Mouse (Mus musculus): ENCODE measurements around the gene Mbd3. TPM values are rescaled to one million over a fixed set of nuclear protein-coding genes. Genes with fewer than 3 reads are reported as not detected.
A peak's percentile ranks its signal among the peaks of the same experiment; 100 is the strongest.

Gene Mbd3
- total RNA-seq, 2 experiments from 2014 or later, result 122 to 134 TPM

DNA sequence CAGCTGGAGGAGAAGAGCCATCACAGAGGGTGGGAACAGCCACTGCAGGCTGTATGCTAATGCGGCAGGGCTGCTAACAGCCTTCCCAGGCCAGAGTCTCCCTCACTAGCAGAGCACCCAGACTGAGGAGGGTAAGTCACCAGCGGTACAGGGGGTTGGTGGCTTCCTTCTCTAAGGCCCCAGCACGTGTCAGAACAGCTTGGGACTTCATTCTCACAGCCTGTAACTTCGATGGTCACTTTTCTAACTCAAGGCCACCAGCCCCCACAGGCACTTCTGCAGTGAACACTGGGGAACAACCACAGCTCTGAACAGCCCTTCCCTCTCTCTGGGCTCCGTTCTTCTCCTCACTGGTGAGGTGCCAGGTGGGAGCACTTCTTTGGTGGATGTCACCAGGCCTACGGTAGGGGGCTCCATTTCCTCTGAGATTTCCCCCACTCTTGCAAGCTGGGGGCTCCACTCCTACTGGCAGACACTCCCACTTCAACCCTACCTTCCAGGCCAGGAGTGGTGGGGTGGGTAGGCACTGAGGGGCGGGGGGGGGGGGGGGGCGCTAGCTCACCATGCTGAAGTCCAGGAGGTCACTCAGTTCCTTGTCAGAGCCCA, 31.1 kb upstream of the Mbd3 start:
- intact Hi-C loops (cut with DNase I), result no loop called here
- no peak for DNase-seq (ENCODE audit: low spot score in 2 of 2)

DNA sequence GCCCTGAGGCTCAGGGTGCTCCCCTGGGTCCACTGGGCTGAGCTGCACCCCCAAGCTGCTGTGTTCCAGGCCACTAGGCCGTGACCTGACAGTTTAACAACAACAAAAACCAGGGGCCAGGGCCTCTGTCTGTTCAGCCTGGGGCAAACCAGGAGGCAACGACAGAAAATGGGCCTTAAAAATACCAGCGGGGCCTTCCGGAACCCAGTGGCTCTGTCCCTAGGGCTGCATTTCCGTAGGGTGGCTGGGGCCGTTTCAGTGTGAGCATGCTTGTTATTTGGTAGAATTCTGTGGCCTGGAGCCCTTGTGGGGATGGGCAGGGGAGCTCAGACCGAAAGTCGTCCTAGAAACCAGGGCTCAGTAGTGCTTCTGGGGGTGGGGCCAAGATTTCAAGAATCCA, 30.4 kb upstream of the Mbd3 start:
- intact Hi-C loops (cut with DNase I), result no loop called here
- no peak for DNase-seq (ENCODE audit: low spot score in 2 of 2)

DNA sequence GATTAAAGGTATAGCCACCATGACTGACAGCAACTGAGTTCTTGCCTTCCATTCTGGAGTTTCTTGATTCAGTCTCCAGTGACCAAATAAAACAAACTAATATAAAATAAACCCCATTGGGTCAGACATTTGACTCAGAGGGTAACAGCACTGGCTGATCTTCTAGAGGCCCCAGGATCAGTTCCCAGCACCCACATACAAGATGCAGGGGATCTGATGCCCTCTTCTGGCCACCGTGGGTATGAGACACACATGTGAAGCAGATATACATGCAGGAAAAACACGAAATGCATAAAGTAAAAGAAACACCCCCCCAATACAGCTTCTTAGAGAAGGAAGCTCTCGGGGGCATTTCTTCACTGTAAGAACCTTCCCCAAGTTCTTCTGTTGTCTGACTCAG, 25.7 kb upstream of the Mbd3 start:
- intact Hi-C loops (cut with DNase I), result no loop called here
- DNase-seq (ENCODE audit: low spot score in 2 of 2), result no peak

DNA sequence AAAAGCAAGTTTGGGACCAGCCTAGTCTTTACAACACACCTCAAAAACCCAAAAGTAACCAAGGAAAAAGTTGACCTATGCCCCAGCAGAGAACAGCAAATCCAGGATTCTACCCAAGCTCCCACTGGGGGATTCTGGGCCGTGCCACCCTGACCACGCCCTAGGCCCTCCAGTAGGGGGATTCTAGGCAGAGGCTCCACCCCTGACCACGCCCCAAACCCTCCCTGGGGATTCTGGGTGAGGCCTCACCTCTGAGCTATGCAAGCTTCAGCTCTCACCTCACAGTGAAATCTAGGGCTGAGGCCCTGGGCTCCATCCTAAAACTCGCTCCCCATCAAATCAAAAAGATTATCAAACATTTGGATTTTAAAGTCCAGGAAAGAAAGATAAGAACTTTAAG, 24.2 kb upstream of the Mbd3 start:
- DNase-seq (ENCODE audit: low spot score in 2 of 2), result no peak
- intact Hi-C loops (cut with DNase I), result no loop called here

DNA sequence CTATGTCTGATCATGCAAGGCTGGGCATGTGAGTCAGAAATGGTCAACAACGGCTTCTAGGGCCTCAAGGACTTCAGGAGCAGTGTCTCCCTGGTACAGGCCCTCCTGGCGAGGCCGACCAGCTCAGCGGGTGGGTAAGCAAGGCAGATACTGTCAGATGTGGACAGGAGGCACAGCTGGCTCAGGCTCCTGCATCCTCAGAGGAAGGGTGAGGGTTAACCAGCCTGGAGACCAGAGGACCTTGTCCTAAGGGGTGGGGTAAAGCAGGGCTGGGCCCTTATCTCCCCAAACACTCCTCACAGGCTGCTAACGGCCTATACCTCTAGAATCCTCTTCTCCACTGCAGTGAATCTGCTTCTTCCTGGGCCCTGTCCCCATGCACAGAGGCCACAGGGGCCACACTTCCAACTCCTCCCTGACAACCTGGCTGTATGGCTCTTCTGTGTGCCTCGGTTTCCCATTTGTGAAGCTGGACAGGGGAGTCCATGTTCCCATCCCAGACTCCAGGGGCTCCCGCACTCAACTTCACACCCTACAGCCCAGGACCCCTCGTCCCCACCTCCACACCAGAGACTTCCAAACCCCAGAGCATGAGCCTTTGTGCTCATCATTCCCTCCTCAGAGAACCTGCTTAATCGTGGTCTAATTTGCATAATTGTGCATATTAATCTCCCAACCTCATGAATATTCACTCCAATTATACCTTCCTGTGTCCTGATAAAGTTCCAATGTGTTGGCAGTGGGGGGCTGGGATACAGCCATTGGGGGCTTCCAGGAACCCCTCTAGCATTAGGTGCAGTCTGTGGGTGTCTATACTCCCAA, 22.5 kb upstream of the Mbd3 start:
- intact Hi-C loops (cut with DNase I), result no loop called here

DNA sequence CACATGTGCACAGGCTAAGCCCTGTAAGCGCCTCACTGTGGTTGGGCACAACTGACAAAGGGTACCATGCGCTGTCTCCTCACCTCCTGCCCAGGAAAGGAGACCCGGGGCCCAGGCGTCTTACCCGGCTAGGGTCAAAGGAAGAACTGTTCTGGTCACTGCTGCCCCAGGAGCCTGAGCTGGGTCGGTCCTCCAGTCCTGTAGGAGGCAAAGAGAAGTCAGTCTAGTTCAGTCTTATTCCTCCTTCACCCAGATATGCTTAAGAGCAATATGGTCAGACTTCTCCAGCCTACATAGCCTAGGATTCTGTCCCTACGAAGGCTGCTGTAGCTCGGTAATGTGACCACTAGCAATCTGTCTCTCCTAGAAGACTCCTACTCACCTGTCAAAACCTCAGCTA, 21.9 kb upstream of the Mbd3 start:
- intact Hi-C loops (cut with DNase I), result no loop called here
- DNase-seq (ENCODE audit: low spot score in 2 of 2), result no peak

More for the DNA sequence above, 22.5 kb upstream of the Mbd3 start:
- DNase-seq (ENCODE audit: low spot score in 2 of 2), result no peak

DNA sequence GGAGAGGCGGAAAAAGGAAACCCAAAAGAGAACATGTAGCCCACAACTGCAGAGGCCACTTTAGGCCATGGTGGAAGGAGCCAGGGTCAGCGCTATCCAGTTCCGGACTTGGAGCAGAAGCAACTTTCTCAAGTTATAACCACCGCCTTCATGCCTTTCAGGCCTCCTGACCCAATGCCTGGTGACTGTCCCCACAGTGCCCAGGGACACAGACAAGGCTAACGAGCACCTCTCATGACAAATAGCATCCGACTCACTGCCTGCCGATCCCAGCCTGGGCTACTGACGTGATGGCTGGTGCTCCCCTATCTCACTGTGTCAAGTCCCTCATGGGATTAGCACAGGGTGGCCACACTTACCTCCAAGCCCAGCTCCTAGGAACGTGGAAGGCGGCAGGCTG, 21.4 kb upstream of the Mbd3 start:
- intact Hi-C loops (cut with DNase I), result no loop called here
- DNase-seq (ENCODE audit: low spot score in 2 of 2), result no peak

DNA sequence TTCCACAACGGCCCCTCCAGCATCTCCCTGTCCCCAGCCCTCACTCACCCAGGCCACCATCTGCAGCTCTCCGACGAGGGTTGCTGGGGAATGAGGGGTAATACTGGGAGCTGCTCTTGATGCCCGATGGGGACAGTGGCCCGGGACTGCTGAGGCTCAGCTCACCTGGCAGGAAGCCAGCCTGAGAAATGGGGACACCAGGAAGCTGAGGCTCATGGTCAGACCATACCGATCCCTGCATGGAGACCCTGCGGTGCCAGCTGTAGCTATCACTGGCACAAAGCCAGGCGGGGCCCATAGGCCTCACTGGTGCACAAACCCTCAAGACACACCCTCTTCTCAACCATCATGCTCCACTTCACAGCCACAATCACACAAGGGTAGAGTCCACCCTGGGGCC, 20.1 kb upstream of the Mbd3 start:
- no peak for DNase-seq (ENCODE audit: low spot score in 2 of 2)
- intact Hi-C loops (cut with DNase I), result no loop called here

DNA sequence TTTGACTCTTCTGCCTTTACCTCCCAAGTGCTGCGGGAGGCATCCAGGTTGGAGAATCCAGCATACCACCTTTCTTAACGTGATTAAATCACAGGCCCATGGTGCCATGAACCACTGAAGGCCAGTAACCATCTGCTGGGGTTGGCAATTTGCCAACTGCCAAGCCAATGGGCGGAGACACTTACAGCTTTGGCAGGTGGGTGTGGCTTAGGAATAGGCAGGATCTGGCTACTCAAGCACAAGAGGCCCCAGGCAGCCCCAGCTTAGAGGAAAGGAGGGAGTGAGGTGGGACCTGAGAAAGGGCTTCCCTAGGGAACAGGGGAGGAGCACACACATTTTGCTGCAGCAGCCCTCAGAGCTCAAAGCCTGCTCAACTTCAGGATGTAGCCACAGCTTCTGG, 19.0 kb upstream of the Mbd3 start:
- DNase-seq (ENCODE audit: low spot score in 2 of 2), result no peak
- intact Hi-C loops (cut with DNase I), result no loop called here

DNA sequence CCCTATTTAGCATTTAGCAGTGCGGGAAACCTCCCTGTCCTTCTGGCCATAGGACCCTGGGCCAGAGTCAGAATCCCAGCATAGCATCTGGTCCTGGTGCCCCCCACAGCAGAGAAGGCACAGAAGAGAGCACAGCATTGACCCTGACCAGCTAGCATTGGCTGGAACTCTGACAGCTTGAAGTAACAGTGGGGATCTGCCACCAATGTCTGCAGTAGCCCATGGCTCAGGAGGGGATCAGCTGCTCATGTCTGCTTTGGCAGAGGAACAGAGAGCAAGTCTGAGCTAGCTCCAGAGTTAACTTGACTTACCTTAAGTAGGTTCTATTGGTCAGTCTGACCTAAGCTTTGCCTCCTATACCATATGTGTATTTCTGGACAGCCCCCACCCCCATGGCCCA, 18.5 kb upstream of the Mbd3 start:
- intact Hi-C loops (cut with DNase I), result no loop called here
- DNase-seq (ENCODE audit: low spot score in 2 of 2), result no peak

DNA sequence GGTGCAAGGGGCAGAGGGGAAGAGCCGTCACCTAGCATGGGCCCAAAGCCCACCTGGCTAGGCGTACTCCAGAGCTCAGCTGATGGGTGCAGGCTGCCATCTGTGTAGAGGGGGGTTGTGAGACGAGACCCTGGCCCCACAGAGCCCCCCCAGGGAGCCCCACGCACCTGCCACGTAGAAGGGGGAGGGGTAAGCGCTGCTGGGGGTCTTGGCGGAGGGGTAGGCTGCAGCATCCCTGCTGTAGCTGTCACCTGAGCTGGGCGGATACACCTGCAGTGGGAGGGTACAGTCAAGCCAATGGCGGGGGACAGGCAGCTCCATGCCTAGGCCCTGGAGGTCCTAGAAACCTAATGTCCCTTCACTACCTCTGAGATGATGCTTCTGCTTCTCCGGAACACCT, 18.0 kb upstream of the Mbd3 start:
- intact Hi-C loops (cut with DNase I), result no loop called here
- DNase-seq (ENCODE audit: low spot score in 2 of 2), result no peak

DNA sequence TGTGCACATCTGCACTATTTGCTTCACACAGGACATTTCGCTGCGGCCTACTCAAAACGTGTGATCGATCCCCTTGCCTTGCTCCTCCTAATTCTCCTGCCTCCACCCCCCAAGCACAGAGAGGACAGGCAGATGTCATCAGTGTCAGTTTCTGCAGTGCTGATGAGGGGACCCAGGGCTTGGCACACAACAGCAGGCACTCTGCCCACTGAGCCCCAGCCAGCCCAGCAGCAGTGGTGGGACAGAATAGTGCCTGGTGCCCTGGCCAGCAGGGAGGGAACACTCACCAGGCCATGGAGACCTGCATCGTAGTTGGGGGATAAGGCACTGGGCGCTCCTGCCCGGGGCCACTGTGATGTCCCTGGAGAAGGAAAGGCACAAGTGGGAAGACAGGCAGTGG, 16.2 kb upstream of the Mbd3 start:
- intact Hi-C loops (cut with DNase I), result no loop called here
- DNase-seq (ENCODE audit: low spot score in 2 of 2), result no peak

DNA sequence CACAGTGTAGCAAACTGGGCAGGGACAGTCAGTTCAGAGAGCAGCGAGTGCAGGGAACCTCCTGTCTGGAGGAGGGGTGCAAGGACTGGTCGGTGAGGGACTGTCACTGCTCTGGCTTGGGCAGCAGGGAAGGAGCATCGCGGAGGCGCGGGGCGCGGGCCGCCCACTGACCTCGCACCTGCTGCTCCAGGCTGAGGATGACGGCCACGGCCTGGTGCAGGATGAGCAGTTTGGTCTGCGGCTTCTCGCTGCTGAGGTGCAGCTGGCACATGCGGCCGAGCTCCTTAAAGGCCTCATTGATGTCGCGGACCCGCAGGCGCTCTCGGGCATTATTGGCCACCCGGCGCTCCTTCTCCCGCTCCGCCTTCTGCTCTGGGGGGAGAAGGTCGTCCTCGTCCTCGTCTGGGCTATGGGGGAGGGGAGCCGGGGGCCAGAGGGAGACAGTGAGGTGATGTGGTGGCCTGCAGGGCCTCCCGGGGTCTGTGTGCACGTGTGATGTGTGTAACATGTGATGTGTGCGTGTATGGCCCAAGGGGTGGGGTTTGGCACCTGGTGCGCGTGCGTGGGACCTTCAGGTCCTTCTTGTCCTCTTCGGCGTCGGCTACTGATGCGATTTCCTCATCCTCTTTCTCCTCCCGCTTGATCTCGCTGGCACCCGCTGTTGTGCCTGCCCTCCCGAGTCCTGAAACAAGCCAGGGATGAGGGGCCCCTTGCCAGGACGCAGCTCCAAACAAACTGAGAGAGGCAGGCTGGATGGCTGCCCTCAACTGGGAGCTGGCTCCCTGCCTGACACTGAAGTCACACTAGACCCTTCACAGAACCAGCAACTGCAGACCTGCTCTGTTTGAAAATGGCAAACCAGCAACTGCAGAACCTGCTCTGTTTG, 13.5 kb upstream of the Mbd3 start:
- intact Hi-C loops (cut with DNase I), result no loop called here
- DNase-seq (ENCODE audit: low spot score in 2 of 2), result peak; percentile 77 to 78

DNA sequence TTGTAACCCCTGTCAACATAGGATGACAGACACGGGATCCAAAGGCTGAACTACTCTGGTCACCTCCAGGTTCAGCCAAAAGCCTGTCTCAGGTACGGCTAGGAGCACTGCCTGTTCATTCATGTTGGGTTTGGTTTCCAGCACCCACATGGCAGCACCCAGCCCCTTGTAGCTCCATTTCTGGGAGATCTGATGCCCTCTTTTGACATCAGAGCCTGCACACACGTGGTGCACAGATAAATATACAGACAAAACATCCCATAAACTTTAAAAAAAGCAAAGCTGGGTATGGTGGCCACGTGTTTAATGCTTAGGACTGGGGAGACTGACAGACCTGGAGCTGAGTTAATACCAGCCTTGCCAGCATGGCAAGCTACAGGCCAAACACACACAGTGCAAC, 8.6 kb upstream of the Mbd3 start:
- intact Hi-C loops (cut with DNase I), result no loop called here
- DNase-seq (ENCODE audit: low spot score in 2 of 2), result no peak

DNA sequence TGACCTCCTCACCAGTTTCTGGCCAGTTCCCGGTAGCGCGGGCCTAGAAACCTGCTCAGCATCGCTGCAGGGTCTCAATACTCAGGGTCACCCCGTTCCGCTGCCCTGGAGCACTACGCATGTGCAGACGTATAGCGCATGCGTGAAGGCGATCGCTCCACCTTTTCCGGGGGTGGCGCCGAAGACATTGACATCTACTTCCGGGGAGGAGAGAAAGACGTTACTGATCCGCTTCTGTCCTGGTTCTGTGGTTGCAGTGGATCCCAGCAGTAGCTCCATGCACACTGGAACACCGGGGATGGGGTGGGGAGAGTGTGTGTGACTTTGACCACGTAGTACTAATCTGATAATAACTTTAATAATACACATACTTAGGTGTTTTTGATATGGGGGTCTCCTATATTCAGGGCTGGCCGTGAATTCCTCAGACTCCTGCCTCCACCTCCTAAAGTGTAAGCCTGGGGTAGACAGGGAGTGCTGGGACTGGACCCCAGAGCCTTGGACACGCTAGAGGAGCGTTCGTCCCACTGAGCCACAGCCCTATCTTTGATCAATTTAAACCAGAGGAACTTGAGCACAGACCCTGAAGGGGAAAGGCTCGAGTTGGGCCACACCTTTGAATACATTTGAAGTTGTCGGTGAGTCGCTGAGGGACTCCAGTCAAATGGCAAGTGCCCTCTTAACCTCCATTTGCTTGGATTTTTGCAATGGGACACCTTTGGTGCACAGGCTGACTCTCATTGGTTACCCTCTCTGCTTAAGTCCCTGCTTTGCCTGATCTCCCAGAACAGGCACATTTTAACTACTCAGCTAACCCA, 7.5 kb upstream of the Mbd3 start, which contains the start of gene Uqcr11:
Gene Uqcr11, minus strand, starts transcription at position 147 of the 818 bp plus-strand sequence.
- intact Hi-C loops (cut with DNase I), result no loop called here
- peak; percentile 93 to 94 for DNase-seq (ENCODE audit: low spot score in 2 of 2)

DNA sequence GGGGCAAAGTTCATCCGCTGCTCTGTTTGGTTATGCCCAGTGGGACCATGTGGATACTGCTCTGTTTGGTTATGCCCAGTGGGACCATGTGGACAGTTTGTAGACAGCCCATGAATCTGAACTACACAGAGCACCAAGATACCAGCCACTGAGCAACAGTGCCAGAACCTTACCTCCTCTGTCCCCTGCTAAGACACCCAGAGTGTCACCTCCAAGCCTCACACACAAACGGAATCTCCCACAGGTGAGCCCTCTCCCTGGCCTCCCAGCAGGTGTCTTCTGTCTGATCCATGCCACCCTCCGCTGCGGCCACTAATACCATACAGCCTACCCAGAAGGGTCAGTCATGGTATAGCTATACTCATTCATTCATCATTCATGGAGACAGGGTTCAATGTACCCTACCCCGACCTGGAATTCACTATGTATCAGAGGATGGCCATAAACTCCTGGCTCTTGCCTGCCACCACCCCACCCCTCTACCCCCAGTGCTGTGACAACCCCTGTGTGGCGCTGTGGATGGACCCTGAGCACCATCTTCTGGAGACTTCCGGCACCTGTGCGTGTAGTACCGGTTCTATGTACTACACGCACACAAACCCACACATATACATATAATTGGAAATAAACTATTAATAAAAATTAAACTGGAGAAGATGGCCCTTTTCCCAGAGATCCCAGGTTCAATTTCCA, 6.3 kb upstream of the Mbd3 start:
- DNase-seq (ENCODE audit: low spot score in 2 of 2), result no peak
- intact Hi-C loops (cut with DNase I), result no loop called here

DNA sequence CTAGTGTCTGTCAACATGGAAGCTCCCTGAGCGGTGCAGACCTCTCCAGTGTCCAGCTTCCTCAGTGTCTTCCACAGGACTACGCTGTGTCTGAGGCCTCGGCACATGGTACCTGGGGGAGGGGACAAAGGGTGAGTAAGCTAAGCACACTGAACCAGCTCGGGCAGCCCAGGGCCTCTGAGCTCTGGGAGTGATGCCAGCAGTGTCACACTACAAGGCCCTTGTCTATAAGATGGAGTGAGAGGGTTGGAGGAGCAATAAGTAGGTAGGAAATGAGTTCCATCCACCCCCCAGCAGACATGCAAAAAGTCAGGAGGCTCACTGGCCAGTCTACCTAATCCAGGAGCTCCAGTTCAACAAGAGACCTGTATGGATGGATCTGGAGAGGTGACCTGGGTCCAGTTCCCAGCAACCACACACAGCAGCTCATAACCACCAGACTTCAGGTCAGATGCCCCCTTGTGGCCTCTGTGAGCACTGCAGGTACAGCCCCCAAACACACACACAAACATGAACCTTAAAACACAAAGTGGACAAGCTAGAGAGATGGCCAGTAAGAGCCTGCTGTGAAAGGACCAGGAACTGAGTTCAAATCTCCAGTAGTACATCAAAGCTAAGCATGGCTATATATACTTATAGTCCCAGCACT, 3.8 kb upstream of the Mbd3 start:
- intact Hi-C loops (cut with DNase I), result no loop called here

DNA sequence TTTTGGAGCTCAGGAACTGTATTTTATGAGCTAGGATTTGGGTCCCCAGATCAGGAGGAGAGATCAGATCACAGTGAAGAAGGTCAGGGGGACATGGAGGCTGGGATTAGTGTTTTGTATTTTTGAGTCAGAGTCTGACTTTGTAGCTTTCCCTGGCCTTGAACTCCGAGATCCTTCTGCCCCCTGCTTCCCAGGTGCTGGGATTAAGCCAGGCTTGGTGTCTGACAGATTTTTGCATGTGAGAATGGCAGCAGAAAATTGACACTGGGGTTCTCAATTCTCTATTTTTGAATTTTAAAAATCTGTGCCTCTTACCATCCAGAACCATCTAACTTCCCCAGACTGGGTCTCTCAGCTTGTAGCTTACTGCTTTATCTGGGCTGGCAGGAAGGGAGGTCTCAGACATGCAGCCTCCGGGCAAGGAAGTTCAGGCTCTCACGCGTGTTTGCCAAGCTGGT, 1.4 kb upstream of the Mbd3 start:
- no peak for DNase-seq (ENCODE audit: low spot score in 2 of 2)
- intact Hi-C loops (cut with DNase I), result no loop called here

More for the DNA sequence above, 3.8 kb upstream of the Mbd3 start:
- no peak for DNase-seq (ENCODE audit: low spot score in 2 of 2)

Measured in left cerebral cortex, postnatal 14 days (tissue).